8 mouse cellular contexts compared by ENCODE assay signal in genomic region chr6:54974501-54974900, GRCm38 (mm10). TPM values are rescaled to one million over a fixed set of nuclear protein-coding genes. Genes with fewer than 3 reads are reported as not detected.
DNase-seq lines count a peak whose midpoint lies in the region; ATAC-seq and TF ChIP-seq lines count a peak whose summit lies in the region.

No protein-coding gene starts in this region.

- 0 out of 2 replicates have a peak, but pooled peaks have one; percentile 9 for ATAC-seq in forebrain, embryonic 12.5 days (ENCODE audit: low FRiP score)
- no peak for ATAC-seq in forebrain, embryonic 15.5 days (replicated peaks)
- no peak for ATAC-seq in midbrain, postnatal 0 days (ENCODE audit: low FRiP score)
- no peak for ATAC-seq in midbrain, embryonic 14.5 days (ENCODE audit: low FRiP score, low TSS enrichment)

- H3K9me3 ChIP-seq in forebrain, embryonic 12.5 days = no peaks in the 10 kb centered on the region
- H3K9me3 ChIP-seq in forebrain, embryonic 15.5 days = no peaks in the 10 kb centered on the region
- no peaks in the 10 kb centered on the region for H3K9me3 ChIP-seq in midbrain, postnatal 0 days (ENCODE audit: low read length)
- H3K9me3 ChIP-seq in midbrain, embryonic 14.5 days (ENCODE audit: control insufficient read depth, low read length) = no peaks in the 10 kb centered on the region

- no peak overlapping the region for H3K4me3 ChIP-seq in forebrain, embryonic 12.5 days (replicated peaks)
- H3K4me3 ChIP-seq in forebrain, embryonic 15.5 days = no peak overlapping the region
- H3K4me3 ChIP-seq in midbrain, postnatal 0 days (ENCODE audit: low read depth, low read length) = no peak overlapping the region
- H3K4me3 ChIP-seq in midbrain, embryonic 14.5 days (replicated peaks; ENCODE audit: low read depth, low read length) = no peak overlapping the region

- peaks cover 26% of the 10 kb centered on the region for H3K27me3 ChIP-seq in forebrain, embryonic 12.5 days
- H3K27me3 ChIP-seq in forebrain, embryonic 15.5 days = peaks cover 4% of the 10 kb centered on the region; the same call in 1 of the 2 replicates
- H3K27me3 ChIP-seq in midbrain, postnatal 0 days (ENCODE audit: insufficient read depth, low read length) = peaks cover 3% of the 10 kb centered on the region
- no peaks in the 10 kb centered on the region; the same call in 1 of the 2 replicates for H3K27me3 ChIP-seq in midbrain, embryonic 14.5 days (ENCODE audit: control insufficient read depth, insufficient read depth, low read length)

- H3K4me1 ChIP-seq in forebrain, embryonic 12.5 days = 0 out of 2 replicates have a peak, but pooled peaks cover 7% of the 10 kb centered on the region
- H3K4me1 ChIP-seq in forebrain, embryonic 15.5 days = peaks cover 13% of the 10 kb centered on the region
- no peaks in the 10 kb centered on the region for H3K4me1 ChIP-seq in midbrain, postnatal 0 days (ENCODE audit: insufficient read depth, low read length)
- no peaks in the 10 kb centered on the region for H3K4me1 ChIP-seq in midbrain, embryonic 14.5 days (ENCODE audit: control insufficient read depth, insufficient read depth, low read length)

- H3K36me3 ChIP-seq in forebrain, embryonic 12.5 days (replicated peaks) = no peaks in the 10 kb centered on the region
- no peaks in the 10 kb centered on the region for H3K36me3 ChIP-seq in forebrain, embryonic 15.5 days
- H3K36me3 ChIP-seq in midbrain, postnatal 0 days (ENCODE audit: insufficient read depth, low read length) = no peaks in the 10 kb centered on the region
- no peaks in the 10 kb centered on the region for H3K36me3 ChIP-seq in midbrain, embryonic 14.5 days (ENCODE audit: control insufficient read depth, insufficient read depth, low read length)

- TF ChIP-seq CTCF in midbrain, postnatal 0 days (IDR thresholded peaks at IDR 0.05) = peak; percentile 57

- 66% methylated on average over 5 of the region's 5 CpGs for WGBS in forebrain, embryonic 12.5 days
- WGBS in forebrain, embryonic 15.5 days = 62% methylated on average over 5 of the region's 5 CpGs
- WGBS in midbrain, postnatal 0 days = 71% methylated on average over 5 of the region's 5 CpGs
- 67% methylated on average over 5 of the region's 5 CpGs for WGBS in midbrain, embryonic 14.5 days

- DNase-seq in midbrain, postnatal 0 days (ENCODE audit: low spot score) = no peak
- DNase-seq in midbrain, embryonic 14.5 days = no peak
- DNase-seq in kidney, postnatal 4 days = peak; percentile 39 to 46
- DNase-seq in thymus, postnatal 36 days = peak; percentile 41 to 51
- DNase-seq in gastrocnemius, postnatal 10 days = no peak
- DNase-seq in right cerebral cortex, postnatal 10 days (ENCODE audit: low spot score in 2 of 2) = no peak

- no peak overlapping the region for H3K4me2 ChIP-seq in forebrain, embryonic 12.5 days
- no peak overlapping the region for H3K4me2 ChIP-seq in forebrain, embryonic 15.5 days (replicated peaks)
- H3K4me2 ChIP-seq in midbrain, postnatal 0 days (ENCODE audit: low read depth, low read length, poor library complexity, severe bottlenecking) = no peak overlapping the region
- H3K4me2 ChIP-seq in midbrain, embryonic 14.5 days (ENCODE audit: low read length) = no peak overlapping the region

- no peak overlapping the region for H3K27ac ChIP-seq in forebrain, embryonic 12.5 days
- H3K27ac ChIP-seq in forebrain, embryonic 15.5 days (replicated peaks) = no peak overlapping the region
- no peak overlapping the region for H3K27ac ChIP-seq in midbrain, postnatal 0 days (ENCODE audit: low read depth, low read length)
- no peak overlapping the region for H3K27ac ChIP-seq in midbrain, embryonic 14.5 days (replicated peaks; ENCODE audit: low read depth, low read length)

- H3K9ac ChIP-seq in forebrain, embryonic 12.5 days = no peak overlapping the region
- H3K9ac ChIP-seq in forebrain, embryonic 15.5 days (replicated peaks) = no peak overlapping the region
- no peak overlapping the region for H3K9ac ChIP-seq in midbrain, postnatal 0 days (replicated peaks; ENCODE audit: low read length, poor library complexity, severe bottlenecking)
- no peak overlapping the region for H3K9ac ChIP-seq in midbrain, embryonic 14.5 days (replicated peaks; ENCODE audit: low read length)

RNA-seq across cellular contexts. Expression of gene Nod1, which starts 2.1 kb away (rescaled TPM):
- polyA plus RNA-seq in forebrain, embryonic 12.5 days (2016; fragmentation: Nextera tagmentation; extraction: Ambion mirVana) = 1.8 and 2.0 TPM in 2 replicates
- 1.8 and 1.9 TPM in 2 replicates for polyA plus RNA-seq in forebrain, embryonic 15.5 days (2015; fragmentation: Nextera tagmentation; extraction: Ambion mirVana)
- total RNA-seq in midbrain, postnatal 0 days (2014; rRNA removed) = 3.3 and 8.3 TPM in 2 replicates
- 1.5 and 1.7 TPM in 2 replicates for polyA plus RNA-seq in midbrain, postnatal 0 days (2015; fragmentation: Nextera tagmentation; extraction: Ambion mirVana)
- polyA plus RNA-seq in midbrain, embryonic 14.5 days (2014; fragmentation: Nextera tagmentation; extraction: Ambion mirVana) = 1.3 and 2.2 TPM in 2 replicates
- 1 to 10 TPM; 7.0 to 7.6 TPM for total RNA-seq in gastrocnemius, postnatal 10 days (2021)

RNA-seq across cellular contexts. Expression of gene Ggct, which starts 18.2 kb away (rescaled TPM):
- 9.3 and 9.4 TPM in 2 replicates for polyA plus RNA-seq in forebrain, embryonic 12.5 days (2016; fragmentation: Nextera tagmentation; extraction: Ambion mirVana)
- polyA plus RNA-seq in forebrain, embryonic 15.5 days (2015; fragmentation: Nextera tagmentation; extraction: Ambion mirVana) = 13.3 and 15.5 TPM in 2 replicates
- total RNA-seq in midbrain, postnatal 0 days (2014; rRNA removed) = 1.8 and 2.9 TPM in 2 replicates
- polyA plus RNA-seq in midbrain, postnatal 0 days (2015; fragmentation: Nextera tagmentation; extraction: Ambion mirVana) = 15.8 and 18.7 TPM in 2 replicates
- 9.9 and 12.9 TPM in 2 replicates for polyA plus RNA-seq in midbrain, embryonic 14.5 days (2014; fragmentation: Nextera tagmentation; extraction: Ambion mirVana)
- total RNA-seq in gastrocnemius, postnatal 10 days (2021) = 1 to 10 TPM; 6.3 TPM

Comparison
In these comparisons a context has a peak if more than half of its experiments do, and no peak if none do; other contexts are left out.
1. DNase-seq: peak in kidney, postnatal 4 days (2 of 2) and thymus, postnatal 36 days (2 of 2); none in midbrain, postnatal 0 days (single experiment), midbrain, embryonic 14.5 days (single experiment), gastrocnemius, postnatal 10 days (single experiment) and right cerebral cortex, postnatal 10 days (0 of 2).